Mouse (Mus musculus) retina, postnatal 7 days (tissue): Measurements from ENCODE around the gene Tm6sf1.

ENCODE experiments used
- DNase-seq: peaks from one replicate; pipeline ENCODE4 v3.0.0-alpha.2; 2012; ENCODE audit warnings: low read depth, low spot score

Gene Tm6sf1

GRCm38 (mm10) chr7:81885128-81885527, 26.3 kb downstream of the Tm6sf1 start:
- no peak for DNase-seq

GRCm38 (mm10) chr7:81899361-81899760, 40.6 kb downstream of the Tm6sf1 start:
- no peak for DNase-seq

GRCm38 (mm10) chr7:81904094-81904493, 45.3 kb downstream of the Tm6sf1 start:
- DNase-seq: no peak

GRCm38 (mm10) chr7:81904926-81905325, 46.1 kb downstream of the Tm6sf1 start:
- no peak for DNase-seq

- no peak for DNase-seq
Observed at GRCm38 (mm10) chr7:81918316-81918715, 59.5 kb downstream of the Tm6sf1 start.

- no peak for DNase-seq
Observed at GRCm38 (mm10) chr7:81920314-81920713, 61.5 kb downstream of the Tm6sf1 start.

GRCm38 (mm10) chr7:81921379-81921952, 62.7 kb downstream of the Tm6sf1 start:
- no peak for DNase-seq

GRCm38 (mm10) chr7:81928998-81929397, 70.2 kb downstream of the Tm6sf1 start:
- no peak for DNase-seq

GRCm38 (mm10) chr7:81932521-81933045, 73.8 kb downstream of the Tm6sf1 start:
- no peak for DNase-seq

GRCm38 (mm10) chr7:81933061-81933600, 74.3 kb downstream of the Tm6sf1 start:
- peak; percentile 11 for DNase-seq

GRCm38 (mm10) chr7:81933601-81934266, 74.9 kb downstream of the Tm6sf1 start:
- DNase-seq: peak; percentile 53
